Mouse (Mus musculus): ENCODE data around the gene Zfp398.

DNA sequence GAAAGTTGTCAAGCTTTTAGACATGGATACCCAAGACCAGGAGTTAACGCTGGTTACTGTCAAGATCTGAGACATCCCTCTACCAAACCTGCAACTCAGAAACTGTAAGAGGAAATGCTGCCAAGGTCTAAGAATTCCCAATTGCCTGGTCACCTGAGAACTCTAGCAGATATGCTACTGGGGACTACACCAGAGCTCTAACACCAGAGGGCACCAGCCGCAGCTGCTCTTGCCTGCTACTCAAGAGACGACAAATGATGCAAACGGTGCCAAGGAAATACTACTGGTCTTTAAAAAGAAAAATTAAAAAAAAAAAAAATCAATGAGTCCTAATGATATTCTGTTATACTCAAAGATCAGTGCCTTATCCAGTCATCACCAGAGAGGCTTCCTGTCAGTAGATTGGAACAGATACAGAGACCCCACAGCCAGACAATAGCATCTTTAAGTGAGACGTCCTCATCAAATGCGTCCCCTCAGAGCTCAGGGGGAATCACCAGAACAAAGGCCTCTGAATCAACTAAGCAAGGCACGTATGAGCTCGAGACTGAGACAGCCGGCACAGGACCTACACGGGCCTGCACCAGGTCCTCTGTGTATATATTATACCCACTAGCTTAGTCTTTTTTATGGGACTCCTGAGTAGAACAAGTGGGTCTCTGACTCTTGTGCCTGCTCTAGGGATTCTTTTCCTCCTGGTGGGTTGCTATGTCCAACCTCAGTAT is 41.2 kb upstream of the Zfp398 start:
- TF ChIP-seq CTCF (IDR thresholded peaks at IDR 0.05; ENCODE audit: insufficient read depth, low read depth, low read length) (no peak), POLR2A (IDR thresholded peaks at IDR 0.05; ENCODE audit: insufficient read depth, low read depth, low read length) (no peak)

Data from olfactory bulb, adult 2 months (tissue).